Mouse (Mus musculus) kidney, adult 2 months (tissue): ENCODE measurements around the gene Tead1.

ENCODE experiments used
- CTCF ChIP-seq: fragments of 200-500 bp; conservative IDR thresholded peaks from 2 replicates; pipeline ENCODE4 v1.5.1; 2011; ENCODE audit warnings: low read depth, mild to moderate bottlenecking, control low read depth, low read length, moderate library complexity, mixed read lengths; ENCODE audit not compliant: insufficient read depth, insufficient read length
- POLR2A ChIP-seq: fragments of 200-500 bp; IDR thresholded peaks from one replicate; pipeline ENCODE4 v1.6.1; 2011; ENCODE audit warnings: low read depth, low read length, control low read depth

DNA sequence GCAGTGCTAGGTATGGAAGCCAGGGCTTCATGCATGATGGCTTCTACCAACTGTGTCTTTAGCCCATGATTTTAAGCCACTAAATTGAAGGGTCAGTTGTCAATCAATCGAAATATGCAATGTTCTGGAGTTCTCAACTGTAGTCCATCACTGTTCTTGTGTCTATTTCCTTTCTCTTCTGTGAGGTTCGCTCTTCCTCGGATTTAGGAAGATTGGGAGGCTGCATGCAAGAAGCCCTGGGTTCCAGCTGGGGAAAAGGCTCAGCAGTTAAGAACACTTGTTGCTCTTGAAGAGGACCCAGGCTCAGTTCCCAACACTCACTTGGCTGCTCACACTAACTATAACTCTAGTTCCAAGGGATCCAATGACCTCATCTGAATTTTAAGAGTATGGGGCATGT, 20.2 kb upstream of the Tead1 start:
- TF ChIP-seq POLR2A (no peak), CTCF (no peak)
